Mouse (Mus musculus) ES-E14 (cell line): ENCODE results near the gene Limk1. TPM values are rescaled to one million over a fixed set of nuclear protein-coding genes. Genes with fewer than 3 reads are reported as not detected.

Source experiments
- DNase-seq: peaks from one replicate; pipeline ENCODE4 v3.0.0-alpha.2; 2013; ENCODE audit warnings: low read depth, low spot score
- H3K27ac ChIP-seq: 2 replicates; pipeline ENCODE4 v1.5.1; 2012; ENCODE audit warnings: low read depth, mild to moderate bottlenecking, low read length, moderate library complexity, mixed read lengths; ENCODE audit not compliant: poor library complexity, insufficient read depth, severe bottlenecking
- H3K36me3 ChIP-seq: 2 replicates; pipeline ENCODE4 v1.6.1; 2012; ENCODE audit warnings: mild to moderate bottlenecking, low read length, moderate library complexity, mixed read lengths; ENCODE audit not compliant: control insufficient read depth, poor library complexity, insufficient read depth, severe bottlenecking
- H3K4me1 ChIP-seq, 2 experiments: fragments of 150-350 bp in 1 of 2; sonication (generic) in 1 of 2; 2 replicates each; pipeline ENCODE4 v1.6.1; 2012; ENCODE audit warnings: low read length in 2 of 2, mild to moderate bottlenecking in 1 of 2, mixed read lengths in 1 of 2; ENCODE audit not compliant: control insufficient read depth in 2 of 2, insufficient read depth in 2 of 2, poor library complexity in 1 of 2
- H3K4me3 ChIP-seq, 2 experiments: fragments of 150-350 bp in 1 of 2; sonication (generic) in 1 of 2; 2 replicates each; pipeline ENCODE4 v1.5.1; 2012; ENCODE audit warnings: low read length in 2 of 2, low read depth in 1 of 2, mild to moderate bottlenecking in 1 of 2, mixed read lengths in 1 of 2; ENCODE audit not compliant: insufficient read depth in 1 of 2, poor library complexity in 1 of 2, severe bottlenecking in 1 of 2
- H3K9ac ChIP-seq: 2 replicates; pipeline ENCODE4 v1.6.1; 2012; ENCODE audit warnings: low read depth, mild to moderate bottlenecking, low read length, mixed read lengths; ENCODE audit not compliant: poor library complexity, insufficient read depth, severe bottlenecking
- H3K9me3 ChIP-seq: fragments of 150-350 bp; sonication (generic); 2 replicates; pipeline ENCODE4 v1.6.1; 2012; ENCODE audit warnings: low read depth, mild to moderate bottlenecking, low read length; ENCODE audit not compliant: control insufficient read depth, insufficient read depth
- CHD2 ChIP-seq: IDR thresholded peaks from 2 replicates; pipeline ENCODE4 v1.6.1; 2014; ENCODE audit warnings: mild to moderate bottlenecking, low read depth, low read length, inconsistent platforms
- HCFC1 ChIP-seq: IDR thresholded peaks from 2 replicates; pipeline ENCODE4 v1.6.1; 2012; ENCODE audit warnings: low read length, inconsistent platforms, borderline replicate concordance; ENCODE audit not compliant: insufficient read depth
- MAFK ChIP-seq: IDR thresholded peaks from 2 replicates; pipeline ENCODE4 v1.6.1; 2014; ENCODE audit warnings: mild to moderate bottlenecking, low read depth, low read length, inconsistent platforms; ENCODE audit not compliant: insufficient read depth
- ZC3H11A ChIP-seq: IDR thresholded peaks from 2 replicates; pipeline ENCODE4 v1.6.1; 2012; ENCODE audit warnings: low read depth, mild to moderate bottlenecking, inconsistent platforms, low read length, borderline replicate concordance
- ZNF384 ChIP-seq: IDR thresholded peaks from 2 replicates; pipeline ENCODE4 v1.6.1; 2012; ENCODE audit warnings: low read depth, low read length, inconsistent platforms
- in situ Hi-C, 2 experiments: fragments of 600-800 bp; cut with MboI; formaldehyde crosslinking; loops; one replicate each; pipeline ENCODE4 v1.15.1; 2025; ENCODE audit warnings: low sequenced_read_pairs in 2 of 2, inconsistent platforms in 1 of 2; ENCODE audit not compliant: unreplicated experiment in 2 of 2
- total RNA-seq: library from RNA; depleted of rRNA; stranded (reverse); fragments of 300-350 nt; gene quantifications from 2 replicates; pipeline ENCODE4 v1.2.3, GENCODE M21; 2012

Gene Limk1
- total RNA-seq, 1 experiment = 15.9 TPM

GRCm38 (mm10) chr5:134615380-134615779, 73.0 kb downstream of the Limk1 start:
- Histone ChIP-seq H3K4me3 (no peak overlapping the region), H3K9me3 (no peaks in the 10 kb centered on the region), H3K9ac (no peak overlapping the region), H3K4me1 (peaks cover 0 to 5% of the 10 kb centered on the region in 2 experiments; a peak in 1 of 4 replicates), H3K27ac (no peak overlapping the region), H3K36me3 (peaks cover 14% of the 10 kb centered on the region)
- TF ChIP-seq MAFK = no peak
- no peak for TF ChIP-seq ZNF384
- no peak for TF ChIP-seq CHD2
- no peak for TF ChIP-seq ZC3H11A
- TF ChIP-seq HCFC1 = no peak
- in situ Hi-C loops = no loop called here
- no peak for DNase-seq

DNA sequence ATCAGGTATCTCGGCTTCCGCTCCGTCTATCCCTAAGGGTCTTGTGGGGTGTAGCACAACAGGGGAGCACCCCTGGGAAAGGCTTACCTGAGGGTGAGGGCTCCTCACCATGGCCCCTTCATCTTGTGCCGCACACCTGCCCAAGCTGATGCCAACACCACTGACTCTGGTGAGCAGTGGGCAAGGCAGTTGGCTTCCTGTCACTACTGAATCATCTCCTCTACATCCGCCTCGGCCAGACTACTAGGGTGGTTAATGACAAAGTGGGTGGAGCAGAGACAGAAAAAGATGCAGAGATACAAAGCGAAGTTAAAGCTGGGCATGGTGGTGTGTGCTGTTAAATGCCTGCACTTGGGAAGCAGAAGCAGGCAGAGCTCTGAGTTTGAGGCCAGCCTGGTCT, 73.6 kb downstream of the Limk1 start, which contains the start of gene Lat2:
Gene Lat2 (minus strand): TSS at position 224 of the 400 bp plus-strand sequence.
- no peak for DNase-seq
- peaks cover 8% of the 10 kb centered on the region for H3K36me3 ChIP-seq
- H3K4me3 ChIP-seq = no peak within 1 kb of the TSS
- TF ChIP-seq ZC3H11A (no peak), MAFK (no peak), CHD2 (no peak), HCFC1 (no peak), ZNF384 (no peak)
- H3K9me3 ChIP-seq = no peaks in the 10 kb centered on the region
- H3K27ac ChIP-seq = no peak within 1 kb of the TSS; the same call in 1 of the 2 replicates
- in situ Hi-C loops = no loop called here
- no peak within 1 kb of the TSS for H3K9ac ChIP-seq
- H3K4me1 ChIP-seq = peaks cover 0 to 7% of the 10 kb centered on the region in 2 experiments; a peak in 1 of 4 replicates

DNA sequence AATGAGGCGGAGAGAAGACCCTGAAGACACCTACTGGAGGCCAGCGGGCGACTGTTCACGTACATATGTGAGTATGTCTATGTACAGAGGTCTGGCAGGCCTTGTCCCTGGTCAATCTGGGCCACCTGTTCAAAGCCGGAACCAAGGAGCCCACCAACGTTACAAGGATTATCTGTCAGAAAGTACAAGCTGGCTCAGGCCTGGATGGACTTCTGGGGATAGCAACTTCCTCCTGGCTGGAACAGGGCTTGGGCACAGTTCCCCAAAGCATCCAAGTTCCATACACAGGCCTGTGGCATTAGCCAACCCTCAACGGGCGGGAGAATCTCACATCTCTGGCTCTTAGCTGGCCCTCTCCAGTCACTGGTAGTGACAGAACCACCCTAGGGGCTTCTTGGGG, 74.1 kb downstream of the Limk1 start:
- Histone ChIP-seq H3K27ac (no peak overlapping the region), H3K9ac (no peak overlapping the region), H3K36me3 (peaks cover 3% of the 10 kb centered on the region), H3K9me3 (no peaks in the 10 kb centered on the region), H3K4me1 (peaks cover 0 to 9% of the 10 kb centered on the region in 2 experiments; a peak in 2 of 4 replicates), H3K4me3 (no peak overlapping the region)
- no peak for TF ChIP-seq CHD2
- no peak for TF ChIP-seq ZNF384
- no peak for TF ChIP-seq ZC3H11A
- no peak for TF ChIP-seq MAFK
- no peak for TF ChIP-seq HCFC1
- DNase-seq = no peak
- in situ Hi-C loops = no loop called here

DNA sequence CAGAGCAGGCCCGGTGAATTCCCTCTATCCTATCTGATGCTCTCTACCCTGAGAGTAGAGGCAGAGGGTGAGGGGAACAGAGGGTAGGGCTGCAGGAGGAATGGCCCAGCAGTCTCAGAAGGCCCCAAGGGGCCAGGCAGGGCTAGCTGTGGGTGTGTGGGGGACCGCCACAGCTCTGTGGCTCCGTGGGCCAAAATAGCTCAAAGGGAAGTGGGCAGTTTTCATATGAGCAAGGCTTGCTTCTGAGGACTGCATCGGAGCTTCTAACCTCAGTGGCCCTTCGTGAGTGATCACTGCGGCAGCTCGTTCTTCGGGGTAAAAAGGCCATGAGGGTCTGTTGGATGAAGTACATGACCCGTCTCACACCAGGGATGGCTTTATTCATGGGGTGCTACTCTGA, 74.7 kb downstream of the Limk1 start:
- no peak for TF ChIP-seq ZC3H11A
- no peak for TF ChIP-seq HCFC1
- TF ChIP-seq ZNF384 = no peak
- no peak for TF ChIP-seq MAFK
- no peak for TF ChIP-seq CHD2
- no peak overlapping the region; the same call in 1 of the 2 replicates for H3K27ac ChIP-seq
- H3K4me3 ChIP-seq = no peak overlapping the region
- H3K9me3 ChIP-seq = no peaks in the 10 kb centered on the region
- no peak overlapping the region for H3K9ac ChIP-seq
- in situ Hi-C loops = no loop called here
- H3K36me3 ChIP-seq = no peaks in the 10 kb centered on the region
- peaks cover 0 to 9% of the 10 kb centered on the region in 2 experiments; a peak in 2 of 4 replicates for H3K4me1 ChIP-seq
- DNase-seq = no peak
